Mouse (Mus musculus): ENCODE measurements around the gene Ccdc138.

- TF ChIP-seq POLR2A (IDR thresholded peaks at IDR 0.05; ENCODE audit: insufficient read length, low read depth): no peak
- TF ChIP-seq MYOD1 (IDR thresholded peaks at IDR 0.05; ENCODE audit: control insufficient read depth in 1 of 3, insufficient read length in 2 of 3, low read depth in 2 of 3): no peak
- TF ChIP-seq SRF (IDR thresholded peaks at IDR 0.05; ENCODE audit: control insufficient read depth, insufficient read length, low read depth): no peak
- no peak for TF ChIP-seq USF1 (IDR thresholded peaks at IDR 0.05; ENCODE audit: low read depth)
- no peak for TF ChIP-seq MAX (IDR thresholded peaks at IDR 0.05; ENCODE audit: low read depth)
- no peak for TF ChIP-seq POLR2AphosphoS2 (IDR thresholded peaks at IDR 0.05; ENCODE audit: insufficient read length, low read depth)
- no peak for TF ChIP-seq E2F4 (IDR thresholded peaks at IDR 0.05; ENCODE audit: insufficient read depth)
- no peak for TF ChIP-seq TCF12 (IDR thresholded peaks at IDR 0.05; ENCODE audit: insufficient read depth, poor library complexity, severe bottlenecking)
- TF ChIP-seq MYOG (IDR thresholded peaks at IDR 0.05; ENCODE audit: control insufficient read depth in 1 of 3, insufficient read depth in 1 of 3, insufficient read length in 2 of 3, low read depth in 2 of 3): no peak
- no peak for TF ChIP-seq CEBPB (IDR thresholded peaks at IDR 0.05; ENCODE audit: insufficient read depth, poor library complexity, severe bottlenecking)
- TF ChIP-seq REST (IDR thresholded peaks at IDR 0.05; ENCODE audit: insufficient read depth, insufficient read length): no peak
- no peak for TF ChIP-seq TCF3 (IDR thresholded peaks at IDR 0.05; ENCODE audit: insufficient read length, low read depth)
Observed at GRCm38 (mm10) chr10:58618501-58619216, 120.9 kb downstream of the Ccdc138 start.

All from myocyte (in vitro differentiated cells).